Mouse (Mus musculus) megakaryocyte progenitor cell, adult 5-6 weeks (primary cell): ENCODE measurements around the gene Esr1. TPM values are rescaled to one million over a fixed set of nuclear protein-coding genes. Genes with fewer than 3 reads are reported as not detected.
A peak's percentile ranks its signal among the peaks of the same experiment; 100 is the strongest.

ENCODE experiments used
- ATAC-seq: replicated peaks from 2 replicates; pipeline ENCODE4 v1.8.0; 2016; ENCODE audit warnings: mild to moderate bottlenecking, moderate TSS enrichment, inconsistent platforms; ENCODE audit not compliant: poor library complexity
- total RNA-seq, 2 experiments: library from RNA; stranded (forward) in 1 of 2; stranded (reverse) in 1 of 2; fragments of 157-497, 149-512 nt in 1 of 2; fragments of 200-1000 nt in 1 of 2; gene quantifications; 2 replicates each; pipeline versions ENCODE4 v1.2.3 to v1.2.4; 2015 to 2017

Esr1 gene
- total RNA-seq, 2 experiments from 2014 or later = 9.5 to 16.2 TPM

DNA sequence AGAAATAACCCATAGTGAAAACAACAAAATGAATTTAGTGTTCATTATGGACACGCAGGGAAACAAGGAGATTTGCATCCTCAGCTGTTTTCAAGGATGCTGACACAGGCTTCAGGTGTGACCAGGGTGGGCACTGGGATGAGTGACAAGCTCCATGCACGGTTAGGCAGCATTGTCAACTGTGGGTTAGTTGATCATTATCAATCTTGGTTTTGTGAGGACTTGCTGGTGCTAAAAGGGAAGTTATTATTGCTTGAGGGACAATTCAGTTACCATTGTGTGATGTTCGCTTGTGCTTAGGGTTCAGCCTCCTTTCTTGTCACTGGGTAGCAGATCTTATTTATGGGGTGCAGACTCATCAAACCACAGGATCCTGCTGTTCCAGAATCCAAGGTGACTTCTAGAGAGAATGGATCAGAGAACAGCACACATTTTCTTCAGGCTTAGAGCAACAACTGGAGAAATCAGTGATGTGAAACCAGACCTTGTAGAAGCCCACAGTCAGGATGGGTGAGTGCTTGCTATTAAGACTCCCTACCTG lies 186.9 kb downstream of the Esr1 start:
- ATAC-seq = 0 out of 2 replicates have a peak, but pooled peaks have one; percentile 14

GRCm38 (mm10) chr10:4824366-4824765 lies 213.0 kb downstream of the Esr1 start:
- no peak for ATAC-seq

DNA sequence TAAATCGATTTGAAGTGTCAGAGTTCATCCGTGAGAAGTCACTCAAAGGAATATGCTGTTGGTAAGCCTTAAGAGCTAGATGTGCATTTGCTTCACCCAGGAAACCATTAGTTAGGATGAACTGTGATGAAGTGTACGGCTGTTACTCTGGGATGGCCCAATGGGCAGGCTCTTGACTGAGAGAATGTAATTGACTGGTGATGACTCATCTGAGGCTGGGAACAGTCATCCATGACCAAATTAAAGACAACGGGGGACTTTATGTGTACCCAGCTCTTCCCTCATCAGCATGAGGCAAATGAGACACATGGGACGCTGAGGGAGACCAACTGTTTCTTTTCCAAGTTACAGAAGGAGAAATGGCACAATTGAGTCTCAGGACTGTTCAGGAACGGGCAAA lies 219.2 kb downstream of the Esr1 start:
- ATAC-seq = no peak

DNA sequence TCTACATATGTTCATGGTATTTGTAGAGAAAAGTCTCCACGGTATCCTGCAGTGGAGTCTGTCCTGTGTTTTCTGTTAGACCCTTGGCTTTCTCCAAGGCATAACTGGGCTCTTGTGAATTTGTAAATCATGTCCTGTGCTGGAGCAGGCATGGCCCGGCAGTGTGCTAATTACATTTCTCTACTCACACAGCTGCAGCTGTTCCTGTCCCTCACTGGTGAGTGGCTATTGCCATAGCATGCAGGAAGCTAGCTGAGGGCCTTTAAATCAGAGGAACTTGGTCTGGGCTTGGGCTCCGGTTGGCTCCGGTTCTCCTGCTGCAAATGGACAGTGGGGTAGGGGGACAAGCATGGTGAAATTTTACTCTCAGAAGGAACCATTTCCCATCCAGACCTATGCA lies 226.7 kb downstream of the Esr1 start:
- no peak for ATAC-seq

GRCm38 (mm10) chr10:4841039-4841438 lies 229.6 kb downstream of the Esr1 start:
- no peak for ATAC-seq

GRCm38 (mm10) chr10:4847523-4847922 lies 236.1 kb downstream of the Esr1 start:
- ATAC-seq = no peak

DNA sequence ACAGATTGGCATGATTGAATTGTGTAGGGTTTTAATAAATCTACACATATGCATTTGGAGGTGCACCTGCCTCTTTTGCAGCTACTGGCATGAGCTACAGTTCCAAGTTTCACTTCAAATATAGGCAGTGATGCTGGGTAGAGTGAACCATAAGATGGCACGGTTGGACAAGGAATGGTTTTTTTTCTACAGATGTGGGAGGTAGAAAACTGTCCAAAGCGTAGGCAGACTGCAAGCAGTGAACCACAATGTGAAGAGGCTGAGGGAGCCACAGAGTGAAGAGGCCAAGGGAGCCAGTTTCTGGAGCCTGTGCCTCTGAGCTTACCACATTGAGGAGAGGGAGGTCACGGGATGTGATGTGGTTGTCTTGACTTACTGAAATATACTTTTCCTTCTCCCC lies 238.5 kb downstream of the Esr1 start:
- no peak for ATAC-seq

- no peak for ATAC-seq
These were observed 263.8 kb downstream of the Esr1 start for GRCm38 (mm10) chr10:4875076-4875737.

GRCm38 (mm10) chr10:4881391-4881790 lies 270.0 kb downstream of the Esr1 start:
- no peak for ATAC-seq

GRCm38 (mm10) chr10:4885506-4885905 lies 274.1 kb downstream of the Esr1 start:
- ATAC-seq = no peak

- no peak for ATAC-seq
These were observed 274.6 kb downstream of the Esr1 start for GRCm38 (mm10) chr10:4885961-4886360.

GRCm38 (mm10) chr10:4893475-4893874 lies 282.1 kb downstream of the Esr1 start:
- ATAC-seq = no peak

- ATAC-seq = no peak
These were observed 286.4 kb downstream of the Esr1 start for GRCm38 (mm10) chr10:4897789-4898188.

DNA sequence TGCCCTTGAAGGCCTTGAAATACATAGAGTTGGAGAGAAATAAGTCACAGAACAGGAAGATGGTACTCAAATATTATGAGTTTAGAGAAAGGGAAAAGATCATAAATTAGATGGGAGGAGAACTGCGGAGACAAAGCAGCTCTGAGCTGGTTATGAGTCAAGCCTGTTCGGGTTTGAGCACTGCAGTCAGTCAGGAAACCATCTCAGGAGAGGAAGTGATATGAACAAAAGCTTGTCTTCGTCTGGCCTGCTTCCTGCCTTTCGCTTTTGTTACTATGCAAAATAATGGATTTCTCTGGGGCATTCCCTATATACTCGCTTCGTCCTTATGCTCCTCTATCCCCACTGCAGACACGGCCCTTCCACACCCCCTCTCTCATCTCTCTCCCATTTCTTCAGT lies 288.9 kb downstream of the Esr1 start:
- ATAC-seq = peak; percentile 29; the same call in 1 of the 2 replicates

- ATAC-seq = peak; percentile 81
These were observed 297.9 kb downstream of the Esr1 start for GRCm38 (mm10) chr10:4909271-4909670.

- peak; percentile 97 for ATAC-seq
These were observed 299.1 kb downstream of the Esr1 start for GRCm38 (mm10) chr10:4910451-4910850.

DNA sequence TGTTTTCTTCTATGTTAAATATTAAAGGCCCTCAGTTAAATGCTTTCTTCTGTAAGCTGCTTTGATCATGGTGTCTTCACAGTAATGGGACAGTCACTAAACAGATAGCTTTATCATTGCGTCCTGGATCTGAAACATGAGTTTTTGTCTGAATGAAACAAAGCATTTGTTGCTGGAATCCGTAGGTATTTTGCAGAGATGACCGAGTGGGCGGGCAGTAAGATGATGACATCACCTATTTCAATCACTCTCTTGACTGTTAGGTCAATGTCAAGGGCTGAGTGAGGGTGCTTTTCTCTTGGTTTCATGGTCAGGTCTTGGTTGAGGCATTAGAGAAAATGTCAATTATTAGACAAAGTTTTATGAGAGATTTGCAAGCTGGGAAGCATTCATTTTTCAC lies 307.7 kb downstream of the Esr1 start:
- no peak for ATAC-seq

DNA sequence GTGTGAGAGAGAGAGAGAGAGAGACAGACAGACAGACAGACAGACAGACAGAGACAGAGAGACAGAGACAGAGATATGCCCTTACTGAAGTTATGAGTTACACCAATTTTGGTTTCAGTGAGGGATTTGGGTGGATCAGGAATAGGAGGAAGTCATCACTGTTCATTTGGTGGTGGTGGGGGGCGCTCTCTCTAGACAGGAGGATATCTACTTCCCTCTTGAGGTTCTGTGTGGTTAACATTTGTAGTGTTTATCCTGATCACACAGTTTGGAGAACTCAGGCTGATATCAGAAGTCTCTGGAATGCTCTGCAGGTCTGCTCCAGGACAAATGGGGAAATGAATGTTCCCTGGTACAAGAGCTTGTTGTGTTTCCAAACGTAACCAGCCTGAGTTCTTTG lies 312.2 kb downstream of the Esr1 start:
- ATAC-seq = peak; percentile 69

- no peak for ATAC-seq
These were observed 313.0 kb downstream of the Esr1 start for GRCm38 (mm10) chr10:4924391-4924790.

- ATAC-seq = no peak
These were observed 331.8 kb downstream of the Esr1 start for GRCm38 (mm10) chr10:4943148-4943547.

- ATAC-seq = no peak
These were observed 333.3 kb downstream of the Esr1 start for GRCm38 (mm10) chr10:4944725-4945124.

DNA sequence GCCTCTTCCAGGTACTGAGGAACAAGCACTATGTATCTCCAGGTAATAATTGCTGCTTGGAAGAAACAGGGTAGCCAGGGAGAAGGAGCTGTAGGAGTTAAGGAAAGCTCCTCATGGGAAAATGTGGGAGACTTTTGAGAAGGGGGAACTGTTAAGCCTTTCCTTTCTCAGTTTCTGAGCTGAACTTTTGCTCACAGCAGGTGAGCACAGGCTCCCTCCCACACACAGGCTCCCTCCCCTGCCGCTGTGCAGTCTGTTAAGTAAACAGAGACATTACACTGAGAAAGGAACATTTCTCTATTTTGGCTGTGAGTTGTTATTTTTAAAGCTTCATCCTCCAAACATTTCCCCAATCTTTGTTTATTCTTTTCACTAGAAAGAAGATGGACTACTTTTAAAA lies 354.4 kb downstream of the Esr1 start:
- ATAC-seq = no peak

GRCm38 (mm10) chr10:4971156-4971555 lies 359.8 kb downstream of the Esr1 start:
- ATAC-seq = no peak
